Comparison of ENCODE assay signal across 26 mouse cellular contexts in genomic region chr1:75363868-75364267, GRCm38 (mm10). TPM values are rescaled to one million over a fixed set of nuclear protein-coding genes. Genes with fewer than 3 reads are reported as not detected.
"Had no signal": no experiment of that assay in that cellular context is flagged by ENCODE, and none has a peak within 500 bp of the region (broad histone marks: within the 10 kb centered on the region; RNA-seq: fewer than 3 reads in every experiment).

No protein-coding gene starts in this region.

- H3K36me3 ChIP-seq: hindbrain, embryonic 10.5 days; hindbrain, embryonic 12.5 days; intestine, embryonic 15.5 days; limb, embryonic 13.5 days; limb, embryonic 15.5 days; liver, embryonic 12.5 days had no signal

- H3K4me3 ChIP-seq: heart, embryonic 13.5 days; heart, embryonic 15.5 days; hindbrain, embryonic 10.5 days; hindbrain, embryonic 12.5 days; intestine, embryonic 15.5 days; layer of hippocampus, adult 2 months; left cerebral cortex, adult 2 months; limb, embryonic 13.5 days; limb, embryonic 15.5 days; liver, embryonic 12.5 days had no signal

- H3K27ac ChIP-seq: heart, embryonic 13.5 days; heart, embryonic 15.5 days; hindbrain, embryonic 10.5 days; hindbrain, embryonic 12.5 days; hindbrain, embryonic 14.5 days; intestine, embryonic 15.5 days; layer of hippocampus, adult 2 months; left cerebral cortex, adult 2 months; limb, embryonic 13.5 days; limb, embryonic 15.5 days; liver, embryonic 12.5 days had no signal

- DNase-seq: forebrain, postnatal 0 days; gastrocnemius, postnatal 14 days; gastrocnemius, postnatal 36 days; heart, adult 18-20 months; heart, postnatal 4 days; kidney, adult 18-20 months; kidney, adult 8-10 months; kidney, postnatal 10 days; kidney, postnatal 25 days; kidney, postnatal 4 days; left cerebral cortex, postnatal 4 days had no signal

- H3K9ac ChIP-seq: forebrain, postnatal 0 days; heart, embryonic 15.5 days; hindbrain, embryonic 12.5 days; hindbrain, embryonic 14.5 days; intestine, embryonic 15.5 days; limb, embryonic 13.5 days; limb, embryonic 15.5 days; liver, embryonic 12.5 days had no signal

- H3K4me2 ChIP-seq: heart, embryonic 13.5 days; heart, embryonic 15.5 days; hindbrain, embryonic 12.5 days; hindbrain, embryonic 14.5 days; intestine, embryonic 15.5 days; limb, embryonic 13.5 days; limb, embryonic 15.5 days; liver, embryonic 12.5 days had no signal

- H3K9me3 ChIP-seq: heart, embryonic 13.5 days; heart, embryonic 15.5 days; hindbrain, embryonic 10.5 days; hindbrain, embryonic 12.5 days; intestine, embryonic 15.5 days; limb, embryonic 13.5 days; limb, embryonic 15.5 days; liver, embryonic 12.5 days had no signal

- ATAC-seq: forebrain, postnatal 0 days; hindbrain, embryonic 16.5 days; inflammation-experienced regulatory T-cells, adult 6 months; intestine, embryonic 15.5 days; intestine, postnatal 0 days; liver, embryonic 12.5 days had no signal

RNA-seq across cellular contexts. Expression of gene Des, which starts 3.7 kb away (rescaled TPM):
- total RNA-seq: granulocyte monocyte progenitor cell, adult 5-6 weeks had no signal
